Mouse (Mus musculus): ENCODE data around the gene Fut11.

Gene Fut11

DNA sequence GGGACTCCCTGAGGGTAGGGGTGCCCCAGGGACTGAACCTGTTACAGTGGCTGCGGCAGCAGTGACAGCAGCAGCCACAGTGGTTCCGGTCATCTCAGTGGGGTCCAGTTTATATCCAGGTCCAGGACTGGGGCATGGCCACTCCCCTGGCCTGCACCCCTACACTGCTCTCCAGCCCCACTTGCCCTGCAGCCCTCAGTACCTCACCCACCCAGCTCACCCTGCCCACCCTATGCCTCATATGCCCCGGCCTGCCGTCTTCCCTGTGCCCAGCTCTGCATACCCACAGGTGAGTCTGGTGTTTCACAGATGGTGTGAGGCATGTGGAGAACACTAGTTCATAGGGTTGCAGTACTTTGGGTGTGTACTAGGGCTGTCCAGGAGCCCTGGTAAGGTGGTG is 26.6 kb downstream of the Fut11 start:
- DNase-seq, result no peak

DNA sequence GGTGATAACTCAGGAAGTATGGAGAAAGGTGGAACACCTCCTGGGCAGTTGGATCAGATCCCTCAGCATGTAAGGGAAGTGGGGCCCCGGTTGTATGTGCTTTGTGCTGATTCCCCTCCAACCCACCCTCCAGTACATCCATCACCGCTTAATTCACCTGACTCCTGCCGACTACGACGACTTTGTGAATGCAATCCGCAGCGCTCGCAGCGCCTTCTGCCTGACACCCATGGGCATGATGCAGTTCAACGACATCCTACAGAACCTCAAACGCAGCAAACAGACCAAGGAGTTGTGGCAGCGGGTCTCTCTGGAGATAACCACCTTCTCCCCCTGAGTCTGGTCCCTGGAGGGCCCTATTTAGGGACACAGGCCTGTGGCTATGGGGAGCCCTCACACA is 28.2 kb downstream of the Fut11 start:
- no peak for DNase-seq

DNA sequence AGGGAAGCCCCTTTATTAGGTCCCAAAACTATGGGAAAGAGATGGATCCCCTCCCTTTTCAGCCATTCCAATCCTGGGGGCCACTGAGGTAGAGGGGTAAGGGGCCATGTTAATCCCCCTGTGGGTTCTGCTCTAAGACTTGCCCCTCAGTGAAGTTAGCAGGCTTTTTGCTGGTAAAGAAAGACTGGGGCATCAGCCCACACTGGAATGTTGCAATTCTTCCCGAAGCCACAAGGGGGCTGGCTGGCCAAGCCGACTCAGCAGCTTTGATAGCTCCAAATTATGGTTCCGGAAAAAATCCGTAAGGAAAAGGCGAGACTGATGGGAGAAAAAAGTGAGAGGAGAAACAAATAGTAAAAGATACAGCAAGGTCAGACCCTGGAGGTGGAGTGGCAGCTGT is 29.3 kb downstream of the Fut11 start:
- peak; percentile 72 to 76 for DNase-seq

DNA sequence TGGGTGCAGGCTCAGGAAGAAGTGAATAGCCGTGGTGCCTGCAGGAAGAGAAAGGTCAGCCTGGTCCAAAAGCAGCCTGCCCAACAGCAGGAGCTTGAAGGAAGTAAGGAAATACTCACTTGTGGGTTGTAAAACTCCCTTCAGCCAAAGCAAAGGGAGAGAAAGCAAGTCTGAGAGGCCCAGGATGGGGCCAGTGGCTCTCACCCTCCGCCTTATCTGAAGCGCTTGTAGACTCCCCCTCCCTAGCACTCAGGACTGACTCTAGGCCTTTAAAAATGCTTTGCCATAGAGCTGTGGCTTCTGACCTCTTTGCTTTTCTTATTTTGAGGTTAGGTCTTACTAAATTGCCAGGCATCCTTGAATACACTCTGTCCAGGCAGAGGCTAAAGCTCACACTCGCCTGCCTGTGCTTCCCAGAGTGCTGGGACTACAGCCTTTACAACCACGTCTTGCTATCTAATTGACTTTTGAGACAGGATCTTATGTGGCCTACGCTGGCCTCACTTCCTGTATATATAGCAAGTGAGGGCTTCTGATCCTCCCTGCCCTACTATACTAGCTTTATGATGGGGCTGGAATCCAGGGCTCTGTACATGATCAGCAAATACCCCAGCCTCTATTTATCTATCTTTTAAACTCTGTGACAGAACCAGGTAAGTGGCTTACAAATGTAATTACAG is 31.0 kb downstream of the Fut11 start:
- no peak for DNase-seq

DNA sequence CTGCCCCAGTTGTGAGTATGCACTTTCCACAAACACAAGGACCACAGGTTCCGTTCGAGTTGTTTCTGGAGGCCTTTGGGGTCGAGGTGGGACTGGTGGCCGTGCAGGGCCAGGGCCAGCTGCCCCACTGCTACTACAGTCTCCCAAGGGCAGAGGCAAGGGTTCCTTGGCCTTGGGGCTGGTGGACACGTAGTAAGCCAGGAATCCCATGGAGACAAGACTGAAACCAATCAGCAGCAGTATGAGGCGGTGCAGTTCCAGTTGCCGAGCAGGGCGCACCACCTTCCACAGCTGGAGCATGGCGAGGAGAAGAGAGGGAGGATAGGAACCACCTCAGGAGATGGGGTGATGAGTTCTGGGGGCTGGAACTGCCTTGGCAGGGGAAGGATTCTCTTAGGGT is 35.1 kb downstream of the Fut11 start:
- no peak for DNase-seq

DNA sequence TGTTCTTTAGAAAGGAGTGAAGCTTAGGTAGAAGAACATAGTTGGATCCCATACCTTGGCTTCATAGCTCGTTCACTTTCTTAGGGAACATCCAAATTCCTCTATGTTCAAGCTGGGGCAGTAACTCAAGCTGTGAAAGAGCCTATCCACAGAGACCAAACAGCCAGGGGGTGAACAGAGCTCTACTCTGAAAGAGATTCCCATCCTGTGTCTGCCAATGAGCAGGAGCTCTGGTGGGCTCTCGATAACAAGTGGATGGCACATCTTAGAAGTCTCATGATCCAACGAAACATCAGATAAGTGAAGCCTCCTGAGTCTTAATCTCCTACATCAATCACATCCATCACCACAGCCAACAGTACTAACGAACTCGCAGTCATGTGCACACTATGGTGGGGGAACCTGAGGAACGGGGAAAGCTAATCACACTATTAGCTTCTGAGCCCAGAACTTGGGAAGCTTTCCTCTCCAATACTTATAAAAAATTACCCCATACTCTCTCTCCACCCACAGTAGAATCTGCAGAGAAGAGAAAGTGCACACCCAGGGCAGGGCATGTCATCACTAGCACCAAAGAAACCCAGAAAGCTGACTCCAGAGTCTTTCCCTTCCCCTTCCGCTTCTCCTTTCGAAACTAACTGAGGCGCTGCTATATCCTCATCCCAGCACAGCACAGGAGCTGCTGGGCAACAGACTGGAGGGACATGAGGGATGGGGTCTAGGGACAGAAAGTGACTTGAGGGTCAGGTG is 36.3 kb downstream of the Fut11 start:
- DNase-seq, result no peak

DNA sequence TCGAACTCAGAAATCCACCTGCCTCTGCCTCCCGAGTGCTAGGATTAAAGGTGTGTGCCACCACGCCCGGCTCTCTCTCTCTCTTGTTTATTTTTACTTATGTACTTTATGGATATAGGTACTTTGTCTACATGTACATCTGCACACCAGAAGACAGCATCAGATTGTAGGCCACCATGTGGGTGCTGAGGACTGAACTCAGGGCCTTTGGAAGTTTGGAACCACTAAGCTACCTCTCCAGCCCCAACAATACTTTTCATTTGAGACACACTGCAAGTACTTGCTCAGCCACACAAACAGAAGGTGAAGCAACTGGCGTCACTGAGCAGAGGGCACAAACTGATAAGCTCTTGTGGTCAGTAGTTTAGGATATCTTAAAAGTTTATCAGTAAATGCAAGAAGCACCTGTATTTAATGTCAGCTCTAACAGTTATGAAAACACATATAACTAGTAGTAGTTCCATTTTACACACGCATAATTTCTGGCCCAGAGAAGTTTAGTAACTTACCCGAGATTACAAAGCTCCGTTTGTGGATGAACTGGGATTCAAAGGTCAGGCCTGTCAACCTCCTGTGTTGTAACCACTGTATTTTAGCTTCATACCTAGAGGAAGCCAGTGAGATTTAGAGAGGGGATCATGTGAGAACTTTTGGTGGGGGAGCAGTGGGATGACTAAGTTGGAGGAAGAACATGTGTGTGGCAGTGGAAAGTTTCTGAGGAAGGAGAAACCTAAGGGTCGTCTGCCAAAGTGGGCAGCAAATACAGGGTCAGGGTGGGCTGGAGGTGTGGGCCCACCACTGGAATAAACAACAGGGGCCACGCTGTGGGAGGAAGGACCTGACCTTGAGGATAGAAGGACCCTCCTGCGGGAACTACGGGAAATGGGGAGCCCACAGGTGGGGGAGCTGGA is 38.5 kb downstream of the Fut11 start:
- no peak for DNase-seq

DNA sequence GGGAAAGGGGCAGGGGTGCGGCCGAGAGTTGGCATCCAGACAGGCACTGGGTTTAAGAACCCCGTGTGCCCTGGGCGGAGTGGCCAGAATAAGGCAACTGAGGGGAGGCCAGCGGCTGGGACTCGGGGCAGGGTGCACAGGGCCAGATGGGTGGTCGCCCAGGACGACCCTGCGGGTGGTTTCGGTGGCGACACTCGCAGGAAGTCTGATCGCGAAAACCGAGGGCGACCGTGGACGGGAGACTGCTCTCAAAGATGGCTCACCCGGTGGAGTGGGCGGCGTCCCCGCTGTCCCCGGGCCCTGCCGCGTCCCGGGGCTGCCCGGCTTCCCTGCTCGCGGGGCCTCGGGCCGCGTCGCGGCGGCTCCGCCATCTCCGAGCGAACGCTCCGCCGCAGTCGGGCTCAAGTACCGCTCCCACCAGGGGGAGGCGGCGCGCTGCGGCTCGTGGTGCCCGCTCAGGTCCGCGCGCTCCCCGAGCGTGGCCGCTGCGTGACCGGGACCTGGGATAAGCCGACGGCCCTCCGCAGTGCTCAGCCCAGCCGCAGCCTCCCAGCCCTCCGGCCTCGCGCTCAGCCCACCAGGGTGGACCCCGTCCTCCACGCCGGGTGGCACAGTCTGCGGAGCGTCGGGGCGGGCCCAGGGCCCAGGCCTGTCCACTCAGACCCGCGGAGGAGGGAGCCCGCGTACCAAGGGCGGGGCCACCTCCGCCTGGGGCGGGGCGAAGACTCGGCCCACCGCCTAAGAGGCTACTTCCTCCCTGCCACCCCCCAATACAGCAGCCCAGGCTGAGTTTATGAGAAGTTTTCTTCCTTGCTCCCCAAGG is 39.4 kb downstream of the Fut11 start, which contains the start of gene Ndst2:
Gene Ndst2 (minus strand): TSS at position 611 of the 823 bp plus-strand sequence.
- peak; percentile 88 to 94 for DNase-seq

DNA sequence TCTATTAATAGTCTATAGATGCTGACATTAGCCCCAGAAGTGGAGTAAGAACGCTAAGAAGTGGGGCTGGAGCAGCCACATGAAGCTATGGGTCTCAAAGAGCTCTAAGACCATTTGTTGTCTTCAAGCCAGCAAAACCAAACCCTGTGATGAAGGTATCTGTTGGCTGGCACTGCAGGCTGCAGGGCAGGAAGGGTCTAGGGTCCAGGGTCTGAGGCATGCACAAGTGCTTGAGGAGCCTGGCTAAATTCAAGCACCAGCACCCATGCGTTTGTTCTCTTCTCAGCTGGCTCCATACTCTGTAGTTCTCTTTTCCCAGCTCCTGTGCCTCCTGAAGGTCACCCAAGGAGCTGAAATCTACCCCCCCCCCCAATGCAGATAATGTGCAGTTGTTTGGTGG is 40.3 kb downstream of the Fut11 start:
- no peak for DNase-seq

DNA sequence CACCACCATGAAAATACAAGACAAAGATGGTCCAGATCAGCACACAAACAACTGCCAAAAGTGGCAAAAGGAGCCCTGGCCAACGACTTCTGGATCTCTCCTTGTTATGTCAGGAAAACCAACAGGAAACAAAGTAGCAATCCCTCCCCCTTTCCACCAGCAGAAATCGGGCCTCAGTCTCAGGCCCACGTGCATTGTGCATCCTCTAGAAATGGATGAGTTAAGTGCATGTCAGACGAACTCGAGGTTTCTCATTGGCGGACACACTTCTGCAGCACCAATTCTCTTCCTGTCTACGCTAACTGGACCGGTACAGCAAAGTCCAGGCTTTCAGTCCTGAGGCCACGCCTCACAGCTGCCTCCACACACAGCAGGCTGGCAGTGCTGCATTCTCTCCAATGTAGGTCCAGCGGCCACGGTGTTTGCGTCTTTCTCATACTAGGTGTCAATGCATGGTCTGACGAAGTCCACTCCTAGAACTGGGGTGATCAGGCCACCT is 41.2 kb downstream of the Fut11 start:
- no peak for DNase-seq

DNA sequence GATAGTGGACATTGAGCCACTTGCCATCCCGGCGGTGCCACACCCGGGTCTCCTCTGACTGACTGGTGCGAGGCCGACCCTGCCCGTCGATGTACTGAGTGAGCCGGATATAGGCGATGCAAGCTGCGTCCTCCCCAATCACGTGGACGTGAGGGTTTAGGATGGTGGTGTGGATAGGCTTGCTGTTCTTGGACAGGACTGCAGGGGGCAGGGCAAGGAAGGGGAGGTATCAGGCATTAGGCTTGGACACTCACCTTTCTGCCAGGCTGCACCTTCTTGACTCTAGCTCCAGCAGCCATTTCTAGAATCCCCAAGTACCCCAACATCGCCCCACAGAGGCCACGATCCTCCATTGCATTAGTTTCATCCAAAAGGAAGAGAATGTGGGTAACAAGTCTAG is 42.5 kb downstream of the Fut11 start:
- peak; percentile 72 to 85 for DNase-seq

DNA sequence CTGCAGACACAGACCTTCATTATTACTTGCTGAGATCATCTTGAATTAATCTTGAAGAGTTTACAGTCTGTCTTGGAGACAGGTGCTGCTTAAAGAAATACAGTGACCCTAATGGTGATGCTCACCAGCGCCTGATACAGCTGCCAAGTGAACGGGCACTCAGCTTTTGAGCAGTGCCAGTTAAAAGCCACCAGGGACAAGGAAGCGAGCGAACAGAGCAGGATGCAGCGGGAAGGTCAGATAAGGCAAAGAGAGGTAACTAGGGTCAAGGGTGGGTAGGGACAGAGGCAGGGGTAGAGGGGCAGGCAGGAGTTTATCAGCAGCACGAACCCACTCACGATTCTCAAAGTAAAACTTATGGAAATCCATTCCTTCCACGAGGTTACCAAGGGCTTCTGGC is 43.7 kb downstream of the Fut11 start:
- no peak for DNase-seq

DNA sequence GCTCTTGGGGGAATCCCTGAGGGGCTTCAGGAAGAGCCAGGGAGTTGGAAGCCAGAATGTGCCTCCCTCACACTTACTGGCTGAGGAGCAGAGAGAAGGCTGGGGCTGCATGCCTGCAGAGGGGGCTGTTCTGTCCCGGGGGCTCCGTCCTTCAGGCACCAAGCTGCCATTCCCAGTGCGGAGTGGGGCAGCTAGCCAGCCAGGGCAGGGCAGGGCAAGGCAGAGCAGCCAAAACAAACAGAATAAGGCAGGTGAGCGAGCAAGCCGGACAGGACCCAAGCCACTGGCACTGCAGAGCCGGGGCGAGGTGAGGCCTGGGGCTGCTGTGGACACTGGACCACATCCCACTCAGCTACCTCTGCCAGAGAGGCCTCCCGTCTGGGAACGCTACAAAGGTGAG is 46.5 kb downstream of the Fut11 start:
- no peak for DNase-seq

DNA sequence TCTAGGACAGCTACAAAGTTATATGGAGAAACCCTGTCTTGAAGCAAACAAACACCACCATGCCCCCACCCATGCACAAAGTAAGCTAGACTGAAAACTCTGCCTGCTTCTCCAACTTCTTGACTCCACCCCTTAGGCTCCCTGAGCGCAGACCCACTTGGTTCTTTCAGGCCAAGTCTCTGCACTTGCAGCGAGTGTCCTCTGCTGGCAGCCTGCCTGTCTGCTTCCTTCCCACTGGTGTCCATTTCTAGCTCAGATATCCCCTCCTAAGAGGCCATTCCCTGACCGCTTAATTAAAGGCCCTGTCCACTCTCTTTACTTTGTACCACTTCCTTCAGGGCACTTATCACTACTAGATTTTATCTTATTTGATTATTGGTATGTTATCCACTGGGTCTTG is 48.8 kb downstream of the Fut11 start:
- peak; percentile 65 to 72 for DNase-seq

DNA sequence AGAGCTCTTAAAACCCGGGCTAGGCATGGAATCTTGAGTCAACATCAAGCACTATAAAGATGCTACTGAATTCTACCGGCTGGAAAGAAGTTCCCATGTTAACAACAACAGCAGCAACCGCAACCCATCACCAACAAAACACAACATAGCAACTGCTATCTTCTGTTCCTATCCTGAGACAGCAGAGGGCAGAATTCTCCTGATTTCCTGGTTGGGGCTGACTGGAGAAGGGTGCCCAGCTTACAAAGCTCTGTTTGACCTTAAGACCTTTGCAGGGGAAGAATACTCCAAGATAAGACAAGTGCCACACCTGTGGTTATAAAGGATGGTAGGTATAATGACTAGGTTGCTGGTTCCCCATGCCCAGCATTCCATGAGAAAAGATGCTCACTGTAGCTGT is 52.2 kb downstream of the Fut11 start:
- DNase-seq, result no peak

DNA sequence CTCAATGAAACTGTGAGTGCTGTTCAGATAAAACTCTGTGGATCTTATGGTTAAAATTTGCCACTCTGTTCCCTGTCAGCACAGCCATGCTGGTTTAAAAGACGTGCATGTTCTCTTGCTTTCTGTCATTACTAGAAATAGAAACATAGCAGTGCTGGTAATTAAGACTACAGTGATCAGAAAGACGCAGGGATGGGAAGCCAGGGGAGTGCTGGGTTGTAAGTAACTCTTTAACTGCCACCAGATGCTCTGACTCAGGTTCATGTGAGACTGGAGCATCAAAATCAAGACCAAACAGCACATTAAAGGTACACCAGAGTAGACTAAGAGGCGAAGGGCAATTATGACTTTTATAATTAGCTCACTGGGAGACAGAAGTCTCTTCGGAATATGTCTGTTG is 53.6 kb downstream of the Fut11 start:
- no peak for DNase-seq

DNA sequence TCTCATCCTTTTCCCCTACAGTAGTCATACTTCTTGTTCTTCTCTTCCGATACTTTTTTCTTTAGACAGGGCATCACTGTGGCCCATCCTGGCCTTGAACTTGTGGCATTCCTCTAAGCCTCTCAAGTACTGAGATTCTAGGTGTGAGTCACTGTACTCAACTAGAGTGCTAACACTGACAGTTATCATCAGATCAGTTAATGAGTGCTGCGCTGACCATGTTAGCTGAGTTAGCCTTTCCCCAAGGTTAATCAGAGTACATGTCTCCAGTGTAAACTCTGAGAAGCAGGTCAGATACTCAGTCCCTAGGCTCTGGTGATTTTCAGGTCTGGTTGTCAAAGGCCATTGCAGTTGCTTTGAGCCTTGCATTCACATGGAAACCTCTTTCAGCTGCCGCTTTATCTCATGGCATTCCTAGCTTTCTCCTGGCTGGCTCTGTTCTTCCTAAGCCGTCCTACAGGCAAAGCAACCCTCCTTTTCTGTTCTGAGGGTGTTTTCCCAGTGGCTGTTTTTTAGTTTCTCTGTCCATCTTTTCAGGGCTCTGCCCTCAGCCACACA is 54.8 kb downstream of the Fut11 start:
- no peak for DNase-seq

DNA sequence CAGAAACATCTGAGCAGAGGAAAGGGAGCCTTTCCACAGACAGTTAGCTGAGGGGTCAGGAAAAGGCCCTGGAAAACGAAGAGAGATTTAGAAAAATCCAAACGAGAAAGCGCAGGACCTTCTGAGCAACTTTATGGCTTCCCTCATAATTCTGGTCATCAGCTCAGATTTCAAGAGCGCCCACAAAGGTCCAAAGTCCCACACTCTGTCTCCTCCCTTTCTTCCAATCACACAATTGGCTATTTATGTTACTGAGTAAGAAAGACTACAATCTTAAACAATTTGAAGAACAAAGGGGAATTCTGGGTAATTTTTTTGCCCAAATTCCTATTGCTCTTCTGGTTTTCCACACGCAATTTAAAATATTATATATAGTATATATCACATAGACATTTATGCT is 55.7 kb downstream of the Fut11 start:
- DNase-seq, result no peak
